Mouse (Mus musculus) midbrain, embryonic 13.5 days (tissue): Measurements from ENCODE around the gene Gm21977. TPM values are rescaled to one million over a fixed set of nuclear protein-coding genes. Genes with fewer than 3 reads are reported as not detected.
"Not testable (repeated sequence)": the region's sequence is repeated elsewhere in the genome, so short reads cannot be mapped to it uniquely, and the experiment has no call there.

Experiments used
- ATAC-seq: fragments of 200-750 bp; cut with Nextera tagmentation; 2 replicates; pipeline ENCODE4 v1.8.0; 2017; ENCODE audit warnings: mild to moderate bottlenecking, moderate TSS enrichment, moderate library complexity
- H3K27ac ChIP-seq: fragments of 300-500 bp; sonication (generic); 2 replicates; pipeline ENCODE4 v1.5.1; 2015; ENCODE audit warnings: inconsistent platforms, mild to moderate bottlenecking, moderate library complexity
- H3K27me3 ChIP-seq: fragments of 300-500 bp; sonication (generic); 2 replicates; pipeline ENCODE4 v1.6.1; 2015; ENCODE audit warnings: mild to moderate bottlenecking, inconsistent platforms
- H3K36me3 ChIP-seq: fragments of 300-500 bp; sonication (generic); 2 replicates; pipeline ENCODE4 v1.6.1; 2015; ENCODE audit warnings: mild to moderate bottlenecking, inconsistent platforms
- H3K4me1 ChIP-seq: fragments of 300-500 bp; sonication (generic); replicated peaks from 2 replicates; pipeline ENCODE4 v1.6.1; 2015; ENCODE audit warnings: inconsistent platforms
- H3K4me2 ChIP-seq: fragments of 300-500 bp; sonication (generic); replicated peaks from 2 replicates; pipeline ENCODE4 v1.6.1; 2015; ENCODE audit warnings: moderate library complexity, mild to moderate bottlenecking, inconsistent platforms
- H3K4me3 ChIP-seq: fragments of 300-500 bp; sonication (generic); replicated peaks from 2 replicates; pipeline ENCODE4 v1.5.1; 2015; ENCODE audit warnings: mild to moderate bottlenecking, inconsistent platforms
- H3K9ac ChIP-seq: fragments of 300-500 bp; sonication (generic); replicated peaks from 2 replicates; pipeline ENCODE4 v1.6.1; 2015; ENCODE audit warnings: mild to moderate bottlenecking, inconsistent platforms
- H3K9me3 ChIP-seq: fragments of 300-500 bp; sonication (generic); 2 replicates; pipeline ENCODE4 v1.6.1; 2016; ENCODE audit warnings: mild to moderate bottlenecking, inconsistent platforms
- WGBS: fragments of 180-500 bp; shearing (Covaris S2); methylation state at CpG from one replicate; pipeline ENCODE4 v1.1.7; 2015; 5-methylcytosine and 5-hydroxymethylcytosine counted together
- polyA plus RNA-seq: library from polyadenylated mRNA; unstranded; fragments of >200 nt; fragmentation: Nextera tagmentation; extraction: Ambion mirVana; gene quantifications from 2 replicates; pipeline ENCODE4 v1.2.1, GENCODE M21; 2015

Gm21977 gene
- not detected in 2 replicates for polyA plus RNA-seq

DNA sequence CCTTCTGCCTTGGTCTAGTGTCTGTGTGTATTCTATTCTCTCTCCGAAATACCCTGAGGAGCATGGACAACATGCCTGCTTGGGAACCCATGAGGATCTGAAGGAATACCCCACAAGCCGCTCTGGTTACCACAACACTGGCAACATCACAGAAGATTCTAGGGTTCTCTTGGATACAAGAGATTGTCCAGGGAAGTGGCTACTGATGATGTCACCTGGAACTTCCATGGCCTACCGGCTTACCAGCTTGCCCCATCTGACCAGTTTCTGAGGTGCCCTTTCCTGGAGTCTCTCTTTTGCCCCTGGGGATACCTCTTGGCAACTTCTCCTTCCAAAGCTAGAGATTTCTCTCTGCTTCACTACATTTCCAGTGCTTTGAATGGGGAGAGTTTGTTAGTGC is at the start of gene Gm21977:
TSS of gene Gm21977 (minus strand) at position 101 of the 400 bp plus-strand sequence.
- H3K27ac ChIP-seq, H3K36me3 ChIP-seq, H3K27me3 ChIP-seq, ATAC-seq, H3K9ac ChIP-seq, H3K4me1 ChIP-seq, H3K4me3 ChIP-seq, H3K4me2 ChIP-seq, H3K9me3 ChIP-seq: not testable (repeated sequence)
- WGBS: no CpG with 5 or more reads among the region's 3 CpGs

Other genes starting within 250 kb of the Gm21977 start
- not detected in 2 replicates for gene Gm3633, start 211.6 kb downstream of the Gm21977 start, polyA plus RNA-seq
- gene Gm10378, start 197.5 kb downstream of the Gm21977 start, polyA plus RNA-seq: not detected in 2 replicates
- not detected in 2 replicates for gene Gm3015, start 84.7 kb downstream of the Gm21977 start, polyA plus RNA-seq
- not detected in 2 replicates for gene Gm10377, start 55.5 kb downstream of the Gm21977 start, polyA plus RNA-seq
- gene Gm8082, start 140.1 kb upstream of the Gm21977 start, polyA plus RNA-seq: not detected in 2 replicates
- gene Gm10376, start 162.2 kb upstream of the Gm21977 start, polyA plus RNA-seq: not detected in 2 replicates
- gene Gm8094, start 223.2 kb upstream of the Gm21977 start, polyA plus RNA-seq: not detected in 2 replicates
- not detected in 2 replicates for gene Gm8104, start 247.1 kb upstream of the Gm21977 start, polyA plus RNA-seq